Mouse (Mus musculus) layer of hippocampus, postnatal 36 days (tissue): Measurements from ENCODE around the gene Odf2l. TPM values are rescaled to one million over a fixed set of nuclear protein-coding genes. Genes with fewer than 3 reads are reported as not detected.

Source experiments
- DNase-seq, 2 experiments: peaks; one replicate each; pipeline ENCODE4 v3.0.0; 2022
- total RNA-seq, 2 experiments: library from RNA; stranded (reverse); gene quantifications; 2 replicates each; pipeline ENCODE4 v1.2.3; 2021

Gene Odf2l
- total RNA-seq, 2 experiments from 2014 or later = 24.3 to 26.2 TPM

GRCm38 (mm10) chr3:145142925-145143324, 24.5 kb downstream of the Odf2l start:
- DNase-seq = no peak

GRCm38 (mm10) chr3:145143856-145144255, 25.5 kb downstream of the Odf2l start:
- DNase-seq = no peak

DNA sequence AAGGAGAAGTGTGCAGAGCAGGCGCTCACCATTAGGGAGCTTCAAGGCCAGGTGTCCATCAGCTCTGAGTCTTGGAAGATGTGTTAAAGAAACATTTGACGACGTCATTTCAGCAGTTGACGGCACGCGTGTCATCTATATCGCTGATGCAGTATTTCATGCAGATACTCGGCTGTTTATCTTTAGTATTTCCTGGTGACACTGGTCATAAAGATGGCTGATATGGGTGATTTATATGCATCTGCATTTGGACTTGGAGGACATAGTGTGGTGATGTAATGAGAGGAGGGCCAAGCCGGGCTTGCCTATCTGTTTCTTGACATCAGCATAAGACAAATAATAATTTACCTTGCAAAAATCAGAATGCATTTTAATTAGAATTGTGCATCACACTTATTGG, 28.5 kb downstream of the Odf2l start:
- DNase-seq = no peak

- no peak for DNase-seq
These were observed 29.1 kb downstream of the Odf2l start for GRCm38 (mm10) chr3:145147483-145147882.

GRCm38 (mm10) chr3:145147952-145148351, 29.6 kb downstream of the Odf2l start:
- DNase-seq = no peak

- DNase-seq = no peak
These were observed 32.7 kb downstream of the Odf2l start for GRCm38 (mm10) chr3:145151092-145151491.

GRCm38 (mm10) chr3:145151933-145152332, 33.5 kb downstream of the Odf2l start:
- peak in 1 of 2 experiments; percentile 1 for DNase-seq

DNA sequence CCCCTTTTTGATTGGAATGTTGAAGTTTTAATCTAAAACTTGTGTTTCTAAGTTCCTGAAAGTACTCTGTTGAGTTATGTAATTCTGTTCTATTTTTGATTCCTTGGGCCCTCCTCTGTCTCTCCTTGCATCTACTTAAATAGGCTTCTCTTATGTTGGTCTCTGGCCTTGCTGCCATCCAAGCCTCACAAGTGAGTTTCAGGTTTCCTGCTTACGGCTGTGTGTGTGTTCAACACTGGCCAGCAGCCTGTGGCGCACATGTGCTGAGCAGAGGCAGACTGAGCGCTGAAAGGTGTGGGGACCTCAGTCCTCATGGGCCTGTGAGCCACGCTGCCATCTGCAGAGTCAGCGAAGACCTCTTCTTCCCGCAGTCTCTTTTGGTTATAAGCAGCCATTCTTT, 38.5 kb downstream of the Odf2l start:
- no peak for DNase-seq

DNA sequence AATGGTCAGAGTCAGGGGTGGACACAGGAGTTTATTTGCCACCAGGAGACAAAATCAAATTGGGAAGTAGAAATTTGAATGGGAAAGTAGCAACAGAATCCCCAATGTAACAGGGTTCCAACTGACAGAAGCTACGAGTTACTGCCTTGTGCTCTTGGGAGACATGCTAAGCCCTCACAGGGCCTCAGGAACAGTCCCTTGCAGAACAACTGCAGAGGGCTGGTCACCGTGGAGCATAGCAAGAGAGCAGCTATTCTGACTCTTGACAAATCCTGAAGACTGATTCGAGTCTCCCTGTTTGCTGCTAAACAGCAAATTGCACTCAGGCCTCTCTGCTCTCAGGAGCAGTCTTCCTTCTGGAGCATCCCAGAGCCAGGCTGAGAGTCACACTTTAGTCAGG, 40.1 kb downstream of the Odf2l start:
- no peak for DNase-seq

DNA sequence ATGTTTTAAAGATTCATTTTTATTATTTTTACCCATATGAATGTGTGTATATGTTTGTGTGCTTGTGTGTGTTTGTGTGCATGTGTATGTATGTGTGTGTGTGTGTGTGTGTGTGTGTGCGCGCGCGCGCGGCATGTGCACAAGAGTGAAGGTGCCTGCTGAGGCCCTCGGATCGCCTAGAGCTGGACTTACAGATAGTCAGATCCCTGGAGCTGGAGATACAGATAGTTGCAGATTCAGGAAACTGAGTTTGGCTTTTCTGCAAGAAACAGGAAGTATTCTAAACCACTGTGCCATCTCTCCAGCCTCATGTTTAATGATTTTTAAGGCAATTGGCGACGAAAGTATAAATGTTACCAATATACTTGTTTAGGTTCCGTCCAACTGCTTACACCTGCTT, 48.4 kb downstream of the Odf2l start:
- no peak for DNase-seq

DNA sequence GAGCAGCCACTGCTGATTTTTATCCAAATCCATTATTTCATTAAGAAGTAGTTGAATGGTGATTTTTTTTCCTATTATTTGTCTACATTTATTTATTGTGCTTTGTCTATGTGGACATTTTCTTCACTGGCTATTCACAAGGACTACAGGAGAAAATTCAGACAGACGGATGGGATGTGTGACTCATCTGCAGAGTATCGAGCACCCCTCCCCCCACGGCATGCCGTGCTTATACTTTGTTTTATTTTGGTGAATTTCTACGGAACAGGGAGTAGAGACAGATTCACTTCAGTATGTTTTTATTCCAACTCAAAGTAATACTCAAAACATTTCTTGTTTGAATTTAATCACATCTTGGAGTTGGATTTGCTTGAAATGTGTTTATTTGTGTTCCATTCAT, 49.4 kb downstream of the Odf2l start:
- DNase-seq = peak in 1 of 2 experiments; percentile 5

DNA sequence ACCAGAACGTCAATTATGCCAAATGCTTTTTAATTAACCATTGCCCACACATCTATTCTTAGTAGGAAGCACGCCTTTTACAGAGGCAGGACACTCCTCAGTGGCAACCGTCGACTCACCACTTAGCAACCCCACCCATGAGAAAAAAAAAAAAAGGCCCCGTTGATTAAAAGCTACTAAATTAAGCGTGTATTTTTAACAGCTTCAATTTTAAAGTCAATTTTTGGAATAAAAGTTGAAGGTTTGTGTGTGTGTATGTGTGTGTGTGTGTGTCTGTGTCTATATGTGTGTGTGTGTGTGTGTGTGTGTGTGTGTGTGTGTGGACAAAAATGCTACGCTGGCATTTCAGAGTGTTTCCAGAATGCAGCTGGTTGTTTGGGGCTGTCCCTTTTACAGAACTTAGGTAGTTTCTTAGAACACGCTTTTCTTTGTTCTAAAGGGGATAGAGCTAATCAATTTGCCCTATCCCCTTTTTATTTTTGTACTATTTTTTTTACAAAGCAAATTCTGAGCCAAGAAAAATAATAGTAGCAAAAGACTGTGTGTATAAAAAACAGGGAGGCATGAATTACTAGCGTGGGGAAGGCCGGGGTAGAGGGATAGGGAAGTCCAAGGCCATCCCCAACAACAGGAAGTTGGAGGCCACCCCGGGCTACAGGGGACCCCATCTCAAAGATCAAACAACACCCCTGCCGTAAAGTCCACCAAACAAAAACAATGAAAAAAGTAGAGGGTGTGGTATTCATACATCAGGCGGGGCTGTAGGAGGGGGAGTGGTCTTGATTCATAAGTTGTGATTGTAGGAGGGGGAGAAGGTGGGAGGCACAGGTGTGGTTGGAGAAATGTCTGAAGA, 50.7 kb downstream of the Odf2l start:
- DNase-seq = no peak

DNA sequence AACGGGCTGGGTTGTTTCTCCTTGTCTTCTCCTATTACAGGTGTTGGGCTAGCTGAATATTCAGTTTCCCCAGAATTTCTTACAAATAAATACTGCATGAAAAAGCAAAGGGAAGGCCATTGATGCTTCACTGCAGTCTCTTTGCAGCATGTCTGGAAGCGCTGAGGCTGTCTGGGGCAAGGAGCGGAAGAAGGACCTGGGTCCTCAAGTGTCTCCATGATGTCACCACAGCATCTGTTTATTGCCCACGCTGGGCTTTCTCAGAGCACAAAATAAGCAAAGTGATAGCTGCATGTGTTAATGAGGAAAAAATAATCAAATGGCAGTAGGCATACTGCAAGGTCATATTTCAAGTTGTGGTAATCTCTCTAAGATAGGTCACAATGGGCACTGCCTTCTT, 51.6 kb downstream of the Odf2l start:
- no peak for DNase-seq

DNA sequence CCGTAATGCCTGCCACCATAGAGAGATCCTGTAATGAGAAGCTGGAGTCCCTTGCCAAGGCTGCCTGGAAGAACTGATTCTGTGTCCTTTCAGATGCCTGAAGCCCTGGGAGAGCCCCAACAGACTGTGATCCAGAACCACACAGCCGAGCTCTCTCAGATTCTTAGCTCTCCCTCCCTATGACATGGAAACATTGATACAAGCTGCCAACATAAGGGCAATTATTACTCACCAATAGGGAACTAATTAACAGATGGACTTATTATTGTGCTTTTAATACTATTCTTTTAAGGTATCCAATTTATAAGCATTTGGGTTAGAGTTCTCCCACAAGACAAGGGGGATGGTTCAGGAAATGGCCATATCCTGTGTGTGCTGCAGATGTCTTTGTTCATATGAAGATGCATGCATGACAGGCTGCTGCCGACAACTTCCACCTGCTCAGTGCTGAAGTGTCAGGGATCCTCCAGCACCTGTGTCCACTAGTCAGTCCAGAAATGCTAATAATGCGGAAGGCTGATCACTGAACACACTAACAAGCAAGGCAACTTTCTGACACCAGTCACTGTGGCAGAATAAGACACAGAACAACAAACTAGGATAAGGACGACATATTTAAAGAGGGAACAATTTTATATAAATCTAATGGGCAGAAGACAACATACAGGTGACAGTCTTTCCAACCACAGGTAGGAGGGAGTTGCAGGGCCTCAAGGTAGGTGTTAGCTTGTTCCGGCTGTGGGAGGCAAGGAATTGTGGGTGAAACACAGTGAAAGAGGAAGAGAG, 52.4 kb downstream of the Odf2l start:
- DNase-seq = no peak

- DNase-seq = no peak
These were observed 53.1 kb downstream of the Odf2l start for GRCm38 (mm10) chr3:145171390-145172060.

- DNase-seq = no peak
These were observed 66.3 kb downstream of the Odf2l start for GRCm38 (mm10) chr3:145184645-145185044.

- DNase-seq = no peak
These were observed 73.6 kb downstream of the Odf2l start for GRCm38 (mm10) chr3:145191972-145192371.

GRCm38 (mm10) chr3:145195240-145195923, 77.0 kb downstream of the Odf2l start:
- DNase-seq = no peak

DNA sequence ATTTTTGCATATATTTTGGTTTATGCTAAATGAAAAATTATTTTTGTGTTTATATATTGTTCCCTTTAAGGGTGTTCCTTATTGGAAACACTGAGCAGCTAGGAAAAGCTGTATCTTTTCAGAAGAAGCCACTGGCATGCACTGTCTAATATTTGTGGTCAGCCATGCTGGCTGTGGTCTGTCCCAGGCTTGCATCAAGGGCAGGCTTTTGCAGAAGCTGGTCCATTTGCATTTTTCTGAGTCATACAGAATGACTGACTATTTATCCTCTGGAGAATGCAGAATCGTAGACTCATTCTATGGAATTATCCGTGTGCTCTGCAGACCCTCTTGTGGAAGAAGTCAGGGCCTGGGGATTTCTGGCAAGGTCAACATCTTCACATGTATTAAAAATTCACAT, 79.7 kb downstream of the Odf2l start:
- no peak for DNase-seq
